Mouse (Mus musculus) cerebellum, adult 2 months (tissue): Measurements from ENCODE around the gene Dkc1. TPM values are rescaled to one million over a fixed set of nuclear protein-coding genes. Genes with fewer than 3 reads are reported as not detected.

Experiments used
- DNase-seq, 2 experiments: peaks; one replicate each; pipeline ENCODE4 v3.0.0; 2021
- H3K27ac ChIP-seq: fragments of 200-500 bp; 2 replicates; pipeline ENCODE4 v1.5.1; 2012; ENCODE audit warnings: low read length, control low read depth, inconsistent platforms; ENCODE audit not compliant: insufficient read depth
- H3K27me3 ChIP-seq: fragments of 200-500 bp; 2 replicates; pipeline ENCODE4 v1.6.1; 2012; ENCODE audit warnings: inconsistent platforms, mild to moderate bottlenecking, low read length, moderate library complexity; ENCODE audit not compliant: control insufficient read depth, insufficient read depth
- H3K4me1 ChIP-seq: fragments of 200-500 bp; 2 replicates; pipeline ENCODE4 v1.6.1; 2011; ENCODE audit warnings: low read length; ENCODE audit not compliant: control insufficient read depth, insufficient read depth
- H3K4me3 ChIP-seq: fragments of 200-500 bp; replicated peaks from 2 replicates; pipeline ENCODE3; 2011; ENCODE audit warnings: mild to moderate bottlenecking, low read depth, low read length, control low read depth; ENCODE audit not compliant: insufficient read depth
- CTCF ChIP-seq: fragments of 200-500 bp; IDR thresholded peaks from 2 replicates; pipeline ENCODE4 v1.5.1; 2011; ENCODE audit warnings: low read depth, mild to moderate bottlenecking, control low read depth, low read length, moderate library complexity, borderline replicate concordance; ENCODE audit not compliant: insufficient read depth
- POLR2A ChIP-seq: fragments of 200-500 bp; IDR thresholded peaks from 2 replicates; pipeline ENCODE4 v1.6.1; 2011; ENCODE audit warnings: low read length, control low read depth, borderline replicate concordance; ENCODE audit not compliant: insufficient read depth
- WGBS: fragments of 180-500 bp; shearing (Covaris S2); methylation state at CpG from one replicate; pipeline ENCODE4 v1.1.7; 2018; 5-methylcytosine and 5-hydroxymethylcytosine counted together
- polyA plus RNA-seq: library from polyadenylated mRNA; depleted of rRNA; stranded (reverse); fragments of >200 nt; gene quantifications from 2 replicates; pipeline ENCODE4 v1.2.3, GENCODE M21; 2012; rRNA removed

The Dkc1 gene
- 43.9 and 48.8 TPM in 2 replicates for polyA plus RNA-seq

DNA sequence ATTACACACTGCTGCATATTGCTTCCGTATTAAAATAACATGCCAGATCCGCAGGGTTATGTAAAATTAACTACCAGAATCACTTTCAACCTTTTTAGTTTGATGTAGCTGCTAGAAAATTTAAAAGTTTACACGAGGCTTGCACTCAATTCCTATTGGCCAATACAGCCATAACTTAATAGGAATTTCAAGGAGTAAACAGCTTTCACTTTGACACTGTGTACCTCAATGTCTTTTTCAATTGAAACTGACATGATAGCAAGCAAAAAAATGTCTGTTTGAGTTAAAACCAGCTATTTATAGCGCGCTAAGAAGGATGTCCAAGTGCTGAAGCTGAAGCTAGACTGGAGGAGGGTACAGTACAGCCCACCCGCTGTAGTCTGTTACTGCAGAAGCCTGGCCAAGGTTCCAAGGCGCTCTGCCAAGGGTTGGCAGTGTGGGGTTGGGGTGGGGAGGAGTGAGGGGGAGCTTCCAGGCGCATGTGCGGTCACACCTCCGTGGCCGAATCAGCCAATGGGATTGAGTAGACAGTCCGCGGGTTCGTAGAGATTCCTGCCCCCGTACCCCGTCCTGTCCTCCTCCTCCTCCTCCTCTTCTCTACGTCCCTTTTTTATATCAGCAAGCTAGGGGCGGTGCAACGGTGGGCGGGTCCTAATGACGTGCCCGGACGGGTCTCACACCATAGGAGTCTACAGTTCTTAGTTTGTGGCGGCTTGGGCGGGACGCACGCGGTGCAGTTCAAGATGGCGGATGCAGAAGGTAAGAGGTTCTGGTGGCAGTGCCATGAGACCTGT lies at the start of gene Dkc1:
TSS of gene Dkc1 (plus strand) at position 486 of the 794 bp plus-strand sequence.
- peak; percentile 51; the same call in 1 of the 2 replicates for TF ChIP-seq POLR2A
- no peak for TF ChIP-seq CTCF
- DNase-seq = peak; percentile 90 to 93
- Histone ChIP-seq H3K27me3 (no peaks in the 10 kb centered on the region), H3K4me3 (peak within 1 kb of the TSS; percentile 92), H3K27ac (no peak within 1 kb of the TSS), H3K4me1 (no peaks in the 10 kb centered on the region)
- 11% methylated on average over 29 of the region's 29 CpGs for WGBS

GRCm38 (mm10) chrX:75045931-75046330 lies 49.7 kb upstream of the Dkc1 start:
- Histone ChIP-seq H3K4me3 (no peak overlapping the region), H3K27ac (no peak overlapping the region), H3K4me1 (no peaks in the 10 kb centered on the region), H3K27me3 (no peaks in the 10 kb centered on the region)
- TF ChIP-seq CTCF (no peak), POLR2A (no peak)
- WGBS = 73% methylated on average over 1 of the region's 1 CpGs
- DNase-seq = no peak

- WGBS = 9% methylated on average over 3 of the region's 3 CpGs
- Histone ChIP-seq H3K27me3 (no peaks in the 10 kb centered on the region), H3K4me3 (no peak overlapping the region), H3K27ac (no peak overlapping the region), H3K4me1 (no peaks in the 10 kb centered on the region)
- peak in 1 of 2 experiments; percentile 3 for DNase-seq
- TF ChIP-seq CTCF = no peak
- no peak for TF ChIP-seq POLR2A
Measured at GRCm38 (mm10) chrX:75046921-75047635, 48.6 kb upstream of the Dkc1 start.

DNA sequence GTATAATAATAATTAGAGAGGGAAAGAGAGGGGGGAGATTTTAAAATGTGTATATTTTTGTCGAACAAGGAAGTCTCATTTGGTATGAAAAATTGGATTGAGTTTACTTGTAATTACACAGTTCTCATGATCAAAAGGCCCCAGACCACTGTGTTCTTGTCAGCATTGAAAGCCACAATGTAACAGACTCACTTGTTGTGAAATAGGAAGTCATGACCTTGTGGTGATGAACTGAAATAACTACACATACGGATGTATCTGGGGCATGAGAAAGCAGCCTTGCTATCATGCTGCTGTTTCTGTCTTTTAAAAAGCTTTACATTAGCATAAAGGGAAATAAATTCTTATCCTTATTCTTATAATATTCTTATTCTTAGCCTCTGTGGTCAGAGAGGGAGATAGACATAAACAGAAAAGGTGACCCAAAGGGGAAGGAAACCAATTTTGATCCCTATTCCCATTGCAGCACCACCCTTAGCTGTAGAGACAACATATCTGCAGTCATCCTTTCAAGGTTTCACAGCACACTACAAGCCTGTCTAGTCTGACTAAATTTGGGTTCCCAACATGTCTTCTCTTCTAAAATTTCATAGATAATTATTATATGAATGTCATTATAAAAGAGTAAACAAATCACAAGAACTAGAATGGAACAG lies 39.4 kb upstream of the Dkc1 start:
- H3K4me3 ChIP-seq = no peak overlapping the region
- DNase-seq = no peak
- H3K27ac ChIP-seq = no peak overlapping the region
- WGBS = 96% methylated on average over 2 of the region's 2 CpGs
- no peaks in the 10 kb centered on the region for H3K27me3 ChIP-seq
- TF ChIP-seq CTCF (no peak), POLR2A (no peak)
- no peaks in the 10 kb centered on the region for H3K4me1 ChIP-seq

GRCm38 (mm10) chrX:75082351-75082750 lies 13.3 kb upstream of the Dkc1 start:
- WGBS = 76% methylated on average over 2 of the region's 2 CpGs
- H3K27me3 ChIP-seq = no peaks in the 10 kb centered on the region
- H3K4me3 ChIP-seq = no peak overlapping the region
- H3K27ac ChIP-seq = no peak overlapping the region
- no peaks in the 10 kb centered on the region for H3K4me1 ChIP-seq
- TF ChIP-seq CTCF = no peak
- TF ChIP-seq POLR2A = no peak
- DNase-seq = no peak

GRCm38 (mm10) chrX:75083982-75084773 lies 11.5 kb upstream of the Dkc1 start:
- WGBS = 8% methylated on average over 25 of the region's 26 CpGs
- peak; percentile 49 for DNase-seq
- no peaks in the 10 kb centered on the region for H3K27me3 ChIP-seq
- H3K4me1 ChIP-seq = no peaks in the 10 kb centered on the region
- peak overlapping the region; percentile 73; the same call in 1 of the 2 replicates for H3K27ac ChIP-seq
- no peak for TF ChIP-seq CTCF
- no peak for TF ChIP-seq POLR2A
- H3K4me3 ChIP-seq = peak overlapping the region; percentile 97

DNA sequence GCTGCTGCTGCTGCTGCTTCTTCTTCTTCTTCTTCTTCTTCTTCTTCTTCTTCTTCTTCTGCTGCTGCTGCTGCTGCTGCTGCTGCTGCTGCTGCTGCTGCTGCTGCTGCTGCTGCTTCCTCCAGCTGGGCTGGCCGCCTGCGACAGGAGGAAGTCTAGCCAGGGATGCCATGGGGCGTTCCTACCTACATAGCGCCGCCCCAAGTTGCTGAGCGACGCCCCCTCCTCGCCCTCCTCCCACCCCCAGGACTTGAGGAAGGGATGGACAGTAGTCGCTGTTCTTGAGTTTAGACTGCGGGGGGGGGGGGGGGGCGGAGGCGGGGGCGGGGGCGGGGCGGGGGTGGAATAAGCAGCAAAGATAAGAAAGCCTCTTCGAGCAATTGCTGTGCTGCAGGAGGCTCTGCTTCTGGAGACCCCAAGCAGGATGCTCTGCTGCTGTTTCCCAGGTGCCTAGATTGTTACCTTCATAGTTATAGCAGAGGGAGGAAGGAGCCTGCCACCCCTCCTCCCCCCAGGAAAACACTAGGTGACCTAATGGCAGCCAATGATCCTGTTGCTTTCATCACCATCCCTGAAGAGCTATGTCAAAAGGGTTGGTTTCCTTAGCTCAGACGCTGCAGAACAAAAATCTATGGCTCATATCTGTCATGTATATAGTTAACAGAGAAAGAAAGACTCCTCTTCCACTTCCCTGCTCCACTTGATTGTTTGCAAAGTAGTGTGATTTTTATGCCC lies 10.7 kb upstream of the Dkc1 start, which contains the start of gene Gab3:
TSS of gene Gab3 (minus strand) at position 685 of the 735 bp plus-strand sequence.
- no peaks in the 10 kb centered on the region for H3K4me1 ChIP-seq
- 3% methylated on average over 11 of the region's 17 CpGs for WGBS
- peak; percentile 41 to 55 for DNase-seq
- TF ChIP-seq POLR2A = no peak
- TF ChIP-seq CTCF = no peak
- H3K27ac ChIP-seq = peak within 1 kb of the TSS; percentile 73; the same call in 1 of the 2 replicates
- H3K27me3 ChIP-seq = no peaks in the 10 kb centered on the region
- H3K4me3 ChIP-seq = peak within 1 kb of the TSS; percentile 97
